Mouse (Mus musculus) v-Abl transformed pro-B cells (cell line): ENCODE results near the gene Nat10.

Experiments
- in situ Hi-C, 2 experiments: fragments of 400-800 bp; cut with MboI; formaldehyde crosslinking; loops; one replicate each; pipeline ENCODE4 v1.15.1; 2025; ENCODE audit not compliant: unreplicated experiment in 2 of 2

Gene Nat10

DNA sequence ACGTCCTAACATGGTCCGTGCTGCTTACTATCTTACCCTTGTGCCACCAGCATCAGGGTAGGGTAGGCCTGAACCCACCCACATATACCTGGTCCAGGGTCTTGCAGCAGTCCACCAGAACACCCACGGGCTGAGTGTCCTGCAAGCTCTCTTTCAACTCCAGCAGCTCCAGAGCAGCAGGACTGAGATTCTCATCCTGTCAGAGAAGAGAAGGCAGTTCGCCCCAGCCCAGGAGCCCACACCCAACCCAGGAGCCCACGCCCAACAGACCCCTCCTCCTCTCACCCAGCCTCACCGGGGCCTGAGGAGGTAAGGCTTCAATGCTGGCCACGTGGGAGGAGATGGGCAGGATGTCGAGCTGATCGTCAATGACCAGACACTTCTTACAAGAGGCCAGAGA lies 13.2 kb downstream of the Nat10 start:
- in situ Hi-C loops: loop anchor here (10.0 to 25.0 kb wide), 3 partner anchors 97 to 286 kb away; no protein-coding TSS in a partner anchor

DNA sequence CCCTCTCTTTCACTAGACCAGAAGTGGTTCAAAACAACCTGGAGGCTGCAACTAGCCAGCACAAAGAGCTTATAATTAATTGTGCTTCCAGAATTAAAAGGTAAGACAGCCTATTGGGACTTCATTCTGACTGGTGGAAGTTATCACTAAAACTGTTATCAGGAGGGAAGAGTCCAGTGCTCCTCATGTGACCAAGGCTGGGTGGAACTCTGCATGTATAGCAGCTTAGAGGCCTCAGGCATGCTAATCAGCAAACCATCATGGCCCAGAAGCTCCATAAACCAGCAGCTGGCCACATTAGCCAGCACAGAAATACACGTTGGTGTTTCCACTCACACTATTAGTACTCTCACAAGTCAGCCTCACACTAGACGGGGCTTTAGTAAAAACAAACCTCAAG lies 14.3 kb downstream of the Nat10 start:
- in situ Hi-C loops: loop anchor here (10.0 to 25.0 kb wide), 3 partner anchors 98 to 284 kb away; no protein-coding TSS in a partner anchor

DNA sequence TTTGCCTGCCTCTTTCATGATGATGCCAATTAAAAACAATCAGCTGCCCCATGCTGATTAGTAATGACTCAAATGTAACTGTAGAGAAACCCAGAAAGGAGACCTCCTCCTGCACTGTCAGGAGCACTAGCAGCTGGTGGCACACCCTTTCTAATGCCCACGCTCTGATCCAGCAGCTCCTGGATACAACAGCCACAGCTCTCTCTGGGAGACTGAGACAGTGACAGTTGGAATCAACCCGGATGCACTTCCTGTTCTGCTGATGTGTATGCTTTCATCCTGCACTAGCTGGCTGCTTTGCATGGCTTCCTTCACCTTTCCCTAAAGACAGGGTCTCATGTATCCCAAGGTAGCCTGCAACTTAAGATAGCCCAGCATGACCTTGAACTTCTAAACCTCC lies 15.0 kb downstream of the Nat10 start:
- in situ Hi-C loops: loop anchor here (10.0 to 25.0 kb wide), 3 partner anchors 99 to 284 kb away; no protein-coding TSS in a partner anchor

DNA sequence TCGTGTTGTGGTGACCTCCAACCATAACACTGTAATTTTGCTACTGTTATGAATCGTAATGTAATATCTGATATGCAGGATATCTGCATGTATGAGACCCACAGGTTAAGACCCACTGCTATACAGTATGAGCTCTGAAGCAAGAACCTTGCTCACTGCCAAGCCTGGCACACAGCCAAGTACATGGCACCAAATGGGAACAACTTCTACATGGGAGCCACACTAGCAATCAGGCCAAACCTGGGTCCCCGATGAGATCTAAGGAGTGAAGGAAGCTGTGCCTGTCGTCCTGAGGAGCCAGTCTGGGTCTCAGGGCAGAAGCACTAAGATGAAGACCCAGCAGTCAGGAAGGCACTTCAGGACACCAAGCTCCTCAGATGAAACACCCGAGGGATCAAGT lies 15.6 kb downstream of the Nat10 start:
- in situ Hi-C loops: loop anchor here (10.0 to 25.0 kb wide), 3 partner anchors 99 to 283 kb away; no protein-coding TSS in a partner anchor

DNA sequence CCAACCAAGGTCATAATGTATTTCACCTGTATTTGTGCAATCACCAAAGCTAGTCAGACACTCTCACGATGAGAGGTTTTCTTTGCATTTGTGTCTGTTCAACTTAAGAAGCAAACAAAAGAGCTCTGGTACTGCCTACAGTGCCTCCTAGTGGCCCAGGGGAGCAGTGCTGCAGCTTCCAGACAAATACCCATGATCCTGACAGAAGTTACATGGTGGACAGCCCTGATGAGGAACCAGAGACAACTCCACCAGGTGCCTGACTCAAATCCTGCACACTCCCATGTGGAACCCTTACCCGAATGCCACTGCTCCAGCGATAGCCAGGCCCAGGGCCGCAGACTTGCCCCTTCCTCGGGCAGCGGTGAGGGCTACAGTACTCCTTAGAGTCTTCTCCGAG lies 17.1 kb downstream of the Nat10 start:
- in situ Hi-C loops: loop anchor here (5.0 to 25.0 kb wide), 4 partner anchors 101 to 282 kb away; partner anchors contain the start of gene Abtb2 (in 1 of the 2)

DNA sequence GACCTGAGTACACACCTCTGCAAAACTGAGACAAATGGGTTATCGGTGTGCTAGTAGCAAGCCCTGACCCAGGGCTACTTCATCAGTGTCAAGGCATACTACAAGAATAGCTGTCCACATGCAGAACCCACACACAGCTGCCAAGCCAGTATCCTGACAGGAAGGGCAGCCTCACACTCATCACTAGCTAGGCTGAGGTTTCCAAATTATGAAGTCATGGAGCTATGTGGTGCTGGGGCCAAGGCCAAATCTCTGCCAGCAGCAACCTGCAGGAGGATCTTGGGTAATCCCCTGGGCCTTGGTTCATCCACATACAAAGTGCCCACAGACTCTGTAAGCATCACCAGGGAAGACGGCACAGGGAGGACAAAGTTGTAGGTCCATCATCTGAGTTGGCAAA lies 17.5 kb downstream of the Nat10 start:
- in situ Hi-C loops: loop anchor here (5.0 to 25.0 kb wide), 4 partner anchors 101 to 281 kb away; partner anchors contain the start of gene Abtb2 (in 1 of the 2)

DNA sequence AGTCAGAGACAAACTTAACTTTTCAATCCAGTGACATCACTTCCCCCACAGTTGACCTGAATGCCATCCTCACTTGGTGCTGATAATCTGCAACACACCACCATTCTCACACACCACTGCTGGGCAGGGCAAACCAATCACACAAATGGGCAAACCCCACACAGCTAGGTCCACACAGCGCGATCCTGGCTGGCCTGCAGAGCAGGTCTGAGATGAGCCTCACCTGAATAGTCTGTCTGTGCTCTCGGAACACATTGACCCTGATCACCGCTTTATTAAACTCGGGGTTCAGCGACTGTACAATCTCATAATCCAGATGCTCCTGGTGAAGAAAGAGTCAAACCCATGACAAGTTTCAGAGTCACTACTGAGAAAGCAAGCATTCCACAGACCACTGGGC lies 18.2 kb downstream of the Nat10 start:
- in situ Hi-C loops: loop anchor here (5.0 to 25.0 kb wide), 4 partner anchors 102 to 281 kb away; partner anchors contain the start of gene Abtb2 (in 1 of the 2)

DNA sequence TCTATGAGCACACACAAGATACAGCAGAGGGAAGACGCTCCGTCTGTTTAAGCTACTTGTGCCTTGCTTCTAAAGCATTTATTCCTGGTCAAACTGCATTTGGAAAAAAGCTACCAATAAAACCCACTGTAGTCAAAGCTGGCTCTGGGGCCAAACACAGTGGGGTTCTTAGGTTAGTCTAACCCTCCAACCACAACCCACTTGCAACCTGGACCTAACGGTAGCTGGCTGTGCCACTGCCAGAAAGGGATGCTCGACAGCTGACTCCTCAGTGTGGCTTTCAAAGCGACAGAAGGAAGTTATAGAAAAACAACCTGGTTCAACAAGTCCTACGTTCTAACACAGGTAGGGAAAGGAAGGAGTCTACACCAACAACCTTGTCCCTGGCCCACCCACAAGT lies 29.6 kb downstream of the Nat10 start:
- in situ Hi-C loops: loop anchor here in 1 of 2 experiments (25.0 kb wide), 1 partner anchor 269 kb away; no protein-coding TSS in a partner anchor

DNA sequence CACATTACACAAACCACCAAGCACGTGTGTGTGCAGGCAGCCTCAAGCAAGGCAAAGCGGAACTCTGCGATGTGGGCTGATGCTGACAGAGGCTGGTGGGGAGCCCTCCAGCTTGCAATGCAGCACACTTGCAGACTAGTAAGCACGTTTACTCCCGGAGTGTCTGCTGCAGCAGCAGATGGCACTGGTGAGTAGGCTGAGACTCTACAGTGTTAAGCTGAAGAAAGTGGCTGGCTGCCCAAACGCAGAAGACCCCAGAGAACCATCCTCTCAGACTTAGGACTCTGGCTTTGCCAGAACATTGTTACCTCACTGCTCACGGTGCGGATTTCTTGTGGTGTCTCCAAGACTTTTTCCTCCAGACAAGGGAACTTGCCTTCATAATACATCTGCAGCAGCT lies 30.1 kb downstream of the Nat10 start:
- in situ Hi-C loops: loop anchor here in 1 of 2 experiments (25.0 kb wide), 1 partner anchor 269 kb away; no protein-coding TSS in a partner anchor

DNA sequence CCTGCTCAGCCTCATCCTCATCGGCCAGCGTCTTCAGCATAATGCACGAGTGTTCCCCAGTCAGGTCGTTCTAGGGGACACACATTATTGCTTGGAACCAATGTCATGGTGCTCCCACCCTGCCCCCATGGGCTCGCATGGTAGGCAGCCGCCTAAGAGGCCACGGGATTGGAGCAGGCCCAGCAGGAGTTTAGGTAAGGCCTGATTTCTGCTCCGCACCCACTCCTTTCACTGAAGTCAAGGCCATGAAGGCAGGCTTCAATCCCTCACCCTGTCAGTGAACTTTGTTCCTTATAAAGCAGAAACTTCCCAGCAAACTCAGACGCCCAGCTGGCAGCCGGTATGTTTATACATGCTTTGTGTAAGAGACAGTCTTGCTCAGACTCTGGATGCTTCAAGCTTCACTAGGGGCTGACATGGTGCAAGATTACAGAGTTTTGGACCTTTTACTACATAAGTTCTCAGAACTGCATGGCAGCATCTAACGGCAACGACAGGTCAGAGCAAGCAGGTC lies 33.0 kb downstream of the Nat10 start:
- in situ Hi-C loops: loop anchor here (10.0 to 25.0 kb wide), 3 partner anchors 137 to 273 kb away; no protein-coding TSS in a partner anchor

DNA sequence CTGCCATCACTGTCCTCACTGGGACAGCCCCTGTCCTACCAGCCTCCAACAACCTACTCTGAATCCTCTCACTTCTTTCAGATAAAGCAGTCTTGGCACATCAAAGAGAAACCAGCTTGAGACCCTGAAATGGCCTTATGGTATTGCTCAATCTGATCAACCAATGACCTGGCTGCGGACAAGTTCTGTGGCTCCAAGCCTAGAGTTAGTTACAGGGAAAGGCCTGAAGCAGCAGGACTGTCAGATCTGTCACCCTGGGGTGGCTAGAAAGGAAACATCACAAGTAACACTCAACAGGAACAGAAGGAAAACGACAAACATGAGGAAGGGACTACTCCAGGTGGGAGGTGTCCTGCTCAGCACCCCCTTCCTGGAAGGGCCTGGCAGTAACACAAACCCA lies 36.5 kb downstream of the Nat10 start:
- in situ Hi-C loops: loop anchor here (5.0 to 25.0 kb wide), 4 partner anchors 140 to 270 kb away; no protein-coding TSS in a partner anchor

DNA sequence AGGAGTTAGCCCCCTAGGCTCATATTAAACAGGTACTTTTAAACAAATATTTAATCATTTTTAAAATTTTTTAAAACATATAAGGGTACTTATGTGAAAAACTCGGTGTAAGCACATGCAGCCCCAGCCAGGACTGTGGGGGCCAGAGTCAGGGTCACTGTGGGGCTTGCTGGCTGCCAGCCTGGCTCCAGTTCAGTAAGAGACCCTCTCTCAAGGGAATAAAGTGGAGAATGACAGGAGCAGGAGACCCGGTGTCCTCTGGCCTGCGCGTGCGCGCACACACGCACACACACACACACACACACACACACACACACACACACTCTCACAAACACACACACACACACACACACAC lies 41.8 kb downstream of the Nat10 start:
- in situ Hi-C loops: loop anchor here (5.0 to 25.0 kb wide), 3 partner anchors 126 to 268 kb away; partner anchors contain the start of gene Abtb2 (in 1 of the 2)

DNA sequence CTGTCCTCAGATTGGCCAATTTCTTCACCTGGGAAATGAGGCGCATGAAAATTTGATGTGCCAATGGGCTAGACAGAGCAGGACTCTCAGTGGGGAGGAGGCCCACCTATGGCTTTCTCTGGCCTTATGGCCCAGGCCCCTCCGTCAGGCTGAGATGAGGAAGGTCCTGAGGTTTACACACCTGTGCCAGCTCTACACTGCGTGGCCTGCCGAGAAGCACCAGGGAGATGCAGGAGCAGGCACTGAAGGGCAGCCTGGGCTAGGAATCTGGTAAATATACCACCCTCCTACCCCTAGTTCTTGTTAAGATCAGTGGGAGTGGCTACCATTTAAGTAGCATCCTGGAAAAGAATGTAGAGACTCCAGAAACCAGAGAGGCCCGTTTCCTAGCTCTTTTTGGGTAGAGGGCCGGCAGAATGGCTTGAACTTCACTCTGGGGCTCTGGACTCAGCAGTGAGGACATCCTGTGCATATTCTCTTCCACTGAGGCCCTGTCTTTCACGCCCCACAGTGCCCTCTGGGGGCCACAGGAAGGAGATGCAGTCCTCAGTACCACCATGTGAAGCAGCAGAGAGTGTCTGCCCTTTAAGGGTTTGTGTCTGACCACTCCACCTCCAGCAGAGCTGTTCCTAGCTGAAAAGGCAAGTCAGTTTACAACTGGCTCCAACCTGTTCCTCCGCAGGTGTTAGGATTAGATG lies 42.3 kb downstream of the Nat10 start:
- in situ Hi-C loops: loop anchor here (5.0 to 25.0 kb wide), 3 partner anchors 126 to 269 kb away; partner anchors contain the start of gene Abtb2 (in 1 of the 2)

DNA sequence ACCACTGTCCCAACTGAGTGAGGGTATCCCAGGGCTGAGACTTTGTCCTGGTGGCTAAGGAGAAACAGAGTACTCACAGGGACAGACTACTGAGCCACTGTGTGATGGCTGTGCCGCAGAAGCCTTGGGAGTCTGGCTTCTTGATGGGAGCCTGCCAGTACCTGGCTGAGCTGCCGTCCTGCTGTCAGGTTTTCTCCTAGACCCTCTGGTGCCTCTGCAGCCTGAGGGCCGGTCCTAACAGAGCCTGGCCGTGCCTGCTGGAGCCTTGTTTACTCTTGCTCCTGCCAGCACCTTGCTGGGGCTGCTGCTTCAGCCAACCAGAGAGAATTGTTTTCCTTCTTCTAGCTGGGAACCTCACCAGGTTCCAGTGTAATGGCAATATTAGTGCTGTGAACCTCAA lies 46.7 kb downstream of the Nat10 start:
- in situ Hi-C loops: loop anchor here in 1 of 2 experiments (10.0 to 25.0 kb wide), 2 partner anchors 130 to 273 kb away; no protein-coding TSS in a partner anchor

DNA sequence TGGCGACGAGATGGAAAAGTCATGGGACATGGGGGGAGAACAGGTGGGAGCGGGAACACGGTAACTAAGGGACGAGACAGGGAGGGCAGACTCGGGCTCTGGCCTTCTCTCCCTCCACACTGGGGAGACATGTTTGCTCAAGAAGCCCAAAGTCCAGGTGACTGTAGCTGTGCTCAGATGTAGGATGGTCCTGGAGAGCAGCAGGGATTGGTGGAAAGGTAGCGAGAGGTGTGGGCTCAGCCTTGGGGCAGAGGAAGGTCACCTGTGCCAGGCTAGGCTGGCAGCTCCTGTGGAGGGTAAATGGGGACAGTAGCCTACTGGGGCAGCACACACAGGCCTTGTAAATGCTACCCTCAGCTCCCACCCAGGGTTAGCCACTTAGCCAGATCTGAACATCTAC lies 47.2 kb downstream of the Nat10 start:
- in situ Hi-C loops: loop anchor here in 1 of 2 experiments (10.0 to 25.0 kb wide), 2 partner anchors 131 to 273 kb away; no protein-coding TSS in a partner anchor

DNA sequence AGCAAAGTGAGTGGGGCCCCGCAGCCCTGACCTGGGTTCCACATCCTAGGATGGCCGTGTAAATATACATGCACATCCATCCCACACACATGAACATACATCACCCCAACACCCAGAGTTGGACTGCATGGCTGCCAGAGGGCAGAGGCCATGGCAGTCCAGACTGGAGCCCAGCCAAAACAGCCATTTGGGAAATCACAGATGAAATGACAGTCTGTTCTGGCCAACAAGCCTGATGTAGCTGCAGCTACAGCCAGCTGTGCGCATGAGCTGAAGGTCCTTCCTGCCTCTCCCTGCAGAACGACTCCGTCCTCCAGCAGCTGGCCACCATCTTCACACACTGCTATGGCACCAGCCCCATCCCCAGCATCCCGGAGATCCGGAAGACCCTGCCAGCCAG lies 50.2 kb downstream of the Nat10 start:
- in situ Hi-C loops: loop anchor here in 1 of 2 experiments (10.0 to 25.0 kb wide), 2 partner anchors 134 to 276 kb away; no protein-coding TSS in a partner anchor

DNA sequence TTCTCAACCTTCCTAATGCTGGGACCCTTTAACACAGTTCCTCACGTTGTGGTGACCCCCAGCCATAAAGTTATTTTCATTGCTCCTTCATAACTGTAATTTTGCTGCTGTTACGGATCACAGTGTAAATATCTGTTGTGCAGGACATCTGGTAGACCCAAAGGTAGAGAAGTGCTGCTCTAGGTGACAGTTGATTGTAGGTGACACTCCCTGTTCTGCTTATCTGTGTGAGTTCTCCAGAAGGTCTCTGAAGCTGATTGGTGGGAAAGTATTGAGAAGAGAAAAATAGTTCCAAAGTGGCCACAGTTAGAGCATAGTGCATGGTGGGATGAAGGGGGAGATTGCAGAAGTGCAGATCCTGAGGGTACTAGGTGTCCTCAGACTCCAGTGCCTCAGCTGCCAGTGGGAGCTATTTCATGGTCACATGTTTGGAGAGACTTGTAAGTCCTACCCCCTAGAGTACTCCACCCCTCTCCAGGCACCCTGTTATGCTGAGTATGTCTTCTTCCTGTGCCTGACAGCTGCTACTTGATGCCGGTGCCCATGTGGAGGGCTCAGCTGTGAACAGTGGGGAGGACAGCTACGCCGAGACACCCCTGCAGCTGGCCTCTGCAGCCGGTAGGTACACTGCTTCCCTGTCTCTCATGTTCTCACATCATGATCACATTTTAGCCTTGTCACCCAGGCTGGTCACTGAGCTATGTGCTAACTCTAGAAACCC lies 53.9 kb downstream of the Nat10 start:
- in situ Hi-C loops: loop anchor here in 1 of 2 experiments (10.0 to 25.0 kb wide), 2 partner anchors 112 to 280 kb away; no protein-coding TSS in a partner anchor

DNA sequence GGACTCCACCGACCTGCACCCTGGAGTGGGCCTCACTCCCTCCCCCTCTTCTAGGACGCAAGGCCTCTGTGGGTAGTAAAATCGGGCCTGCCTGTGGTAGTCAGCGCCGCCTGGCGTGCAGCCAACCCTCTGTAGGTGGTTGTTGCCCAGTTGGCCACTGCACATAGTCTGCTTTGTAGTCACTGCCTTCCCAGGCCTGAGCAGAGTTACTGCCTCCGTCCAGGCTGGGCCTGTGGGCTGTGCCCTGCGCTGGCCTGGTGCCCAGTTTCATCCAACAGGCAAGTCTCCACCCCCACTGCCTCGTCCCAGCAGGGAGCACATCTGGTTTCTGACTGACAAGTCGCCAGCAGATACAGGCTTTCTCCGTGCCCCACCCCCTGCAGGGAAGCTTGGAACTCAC lies 54.8 kb downstream of the Nat10 start:
- in situ Hi-C loops: loop anchor here in 1 of 2 experiments (10.0 to 25.0 kb wide), 2 partner anchors 111 to 281 kb away; no protein-coding TSS in a partner anchor

DNA sequence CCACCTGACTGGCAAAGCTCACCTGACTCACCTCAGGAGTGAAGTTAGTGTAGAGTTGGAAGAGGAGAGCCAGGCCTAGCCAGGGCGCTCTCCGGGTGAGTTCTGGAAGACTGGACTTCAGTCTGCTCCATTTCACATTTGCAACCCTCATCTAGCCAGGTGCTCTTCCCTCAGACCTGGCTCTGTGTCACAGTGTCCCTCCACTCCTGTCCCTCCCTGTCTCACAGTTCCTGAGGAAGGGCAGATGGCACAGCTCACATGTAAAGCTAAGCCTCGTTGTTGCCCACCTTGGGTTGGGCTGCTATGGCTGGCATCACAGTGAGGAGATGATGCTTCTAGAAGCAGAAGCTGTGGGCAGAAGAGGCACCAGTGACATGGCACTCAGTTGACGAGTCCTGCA lies 55.2 kb downstream of the Nat10 start:
- in situ Hi-C loops: loop anchor here in 1 of 2 experiments (10.0 to 25.0 kb wide), 2 partner anchors 111 to 281 kb away; no protein-coding TSS in a partner anchor

DNA sequence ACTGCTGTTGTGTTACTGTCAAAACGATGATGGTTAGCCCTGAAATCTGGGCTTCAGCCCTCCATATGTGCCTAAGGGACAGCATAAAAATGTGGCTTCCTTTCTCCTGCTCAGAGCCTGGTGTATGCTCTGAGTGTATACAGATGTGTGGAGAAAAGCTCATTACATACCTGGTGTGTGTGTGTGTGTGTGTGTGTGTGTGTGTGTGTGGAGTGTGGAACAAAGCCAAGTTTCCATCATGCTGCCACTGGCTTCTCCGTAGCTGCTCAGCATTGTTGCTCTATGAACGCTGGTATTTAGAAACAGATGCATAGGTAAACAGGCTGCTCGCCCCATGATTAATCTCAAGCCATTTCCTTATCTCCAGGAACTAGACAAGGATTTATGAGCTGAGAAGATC lies 57.2 kb downstream of the Nat10 start:
- in situ Hi-C loops: loop anchor here in 1 of 2 experiments (10.0 to 25.0 kb wide), 2 partner anchors 109 to 283 kb away; no protein-coding TSS in a partner anchor
